Mouse (Mus musculus) myocyte (in vitro differentiated cells): ENCODE measurements around the gene Snapc2.

Source experiments
- E2F4 ChIP-seq: IDR thresholded peaks from one replicate; pipeline ENCODE4 v1.6.1; 2011; ENCODE audit warnings: mild to moderate bottlenecking, control low read depth, moderate library complexity; ENCODE audit not compliant: insufficient read depth
- MAX ChIP-seq: IDR thresholded peaks from one replicate; pipeline ENCODE4 v1.6.1; 2011; ENCODE audit warnings: low read depth, mild to moderate bottlenecking, control low read depth
- MYOD1 ChIP-seq, 3 experiments: IDR thresholded peaks; one replicate each; pipeline ENCODE4 v1.6.1; 2011; ENCODE audit warnings: control low read depth in 2 of 3, low read depth in 2 of 3, mild to moderate bottlenecking in 2 of 3, moderate library complexity in 1 of 3; ENCODE audit not compliant: insufficient read length in 2 of 3, control insufficient read depth in 1 of 3
- MYOG ChIP-seq, 3 experiments: IDR thresholded peaks; one replicate each; pipeline ENCODE4 v1.6.1; 2011; ENCODE audit warnings: control low read depth in 2 of 3, low read depth in 2 of 3, mild to moderate bottlenecking in 2 of 3; ENCODE audit not compliant: insufficient read length in 2 of 3, control insufficient read depth in 1 of 3, insufficient read depth in 1 of 3
- POLR2A ChIP-seq: IDR thresholded peaks from one replicate; pipeline ENCODE4 v1.6.1; 2011; ENCODE audit warnings: low read depth, mild to moderate bottlenecking, control low read depth, moderate library complexity; ENCODE audit not compliant: insufficient read length
- POLR2AphosphoS2 ChIP-seq: IDR thresholded peaks from one replicate; pipeline ENCODE4 v1.6.1; 2011; ENCODE audit warnings: low read depth, control low read depth; ENCODE audit not compliant: insufficient read length
- SRF ChIP-seq: IDR thresholded peaks from one replicate; pipeline ENCODE4 v1.6.1; 2011; ENCODE audit warnings: low read depth; ENCODE audit not compliant: control insufficient read depth, insufficient read length
- TCF12 ChIP-seq: IDR thresholded peaks from one replicate; pipeline ENCODE4 v1.6.1; 2011; ENCODE audit warnings: mild to moderate bottlenecking, control low read depth; ENCODE audit not compliant: poor library complexity, insufficient read depth, severe bottlenecking
- USF1 ChIP-seq: IDR thresholded peaks from one replicate; pipeline ENCODE4 v1.6.1; 2011; ENCODE audit warnings: low read depth, mild to moderate bottlenecking, control low read depth, moderate library complexity

- no peak for TF ChIP-seq TCF12
- no peak for TF ChIP-seq POLR2A
- TF ChIP-seq SRF: no peak
- no peak for TF ChIP-seq E2F4
- no peak for TF ChIP-seq MYOD1 (IDR thresholded peaks at IDR 0.05; ENCODE audit: control insufficient read depth in 1 of 3, insufficient read length in 2 of 3, low read depth in 2 of 3)
- TF ChIP-seq MYOG (IDR thresholded peaks at IDR 0.05; ENCODE audit: control insufficient read depth in 1 of 3, insufficient read depth in 1 of 3, insufficient read length in 2 of 3, low read depth in 2 of 3): no peak
- TF ChIP-seq MAX: no peak
- TF ChIP-seq USF1: no peak
- no peak for TF ChIP-seq POLR2AphosphoS2
Observed at GRCm38 (mm10) chr8:4265160-4265914, 12.5 kb downstream of the Snapc2 start.
